Mouse (Mus musculus): ENCODE data around the gene Tpgs1. TPM values are rescaled to one million over a fixed set of nuclear protein-coding genes. Genes with fewer than 3 reads are reported as not detected.

Gene Tpgs1
- polyA plus RNA-seq, 1 experiment from 2014 or later, result 107 TPM

DNA sequence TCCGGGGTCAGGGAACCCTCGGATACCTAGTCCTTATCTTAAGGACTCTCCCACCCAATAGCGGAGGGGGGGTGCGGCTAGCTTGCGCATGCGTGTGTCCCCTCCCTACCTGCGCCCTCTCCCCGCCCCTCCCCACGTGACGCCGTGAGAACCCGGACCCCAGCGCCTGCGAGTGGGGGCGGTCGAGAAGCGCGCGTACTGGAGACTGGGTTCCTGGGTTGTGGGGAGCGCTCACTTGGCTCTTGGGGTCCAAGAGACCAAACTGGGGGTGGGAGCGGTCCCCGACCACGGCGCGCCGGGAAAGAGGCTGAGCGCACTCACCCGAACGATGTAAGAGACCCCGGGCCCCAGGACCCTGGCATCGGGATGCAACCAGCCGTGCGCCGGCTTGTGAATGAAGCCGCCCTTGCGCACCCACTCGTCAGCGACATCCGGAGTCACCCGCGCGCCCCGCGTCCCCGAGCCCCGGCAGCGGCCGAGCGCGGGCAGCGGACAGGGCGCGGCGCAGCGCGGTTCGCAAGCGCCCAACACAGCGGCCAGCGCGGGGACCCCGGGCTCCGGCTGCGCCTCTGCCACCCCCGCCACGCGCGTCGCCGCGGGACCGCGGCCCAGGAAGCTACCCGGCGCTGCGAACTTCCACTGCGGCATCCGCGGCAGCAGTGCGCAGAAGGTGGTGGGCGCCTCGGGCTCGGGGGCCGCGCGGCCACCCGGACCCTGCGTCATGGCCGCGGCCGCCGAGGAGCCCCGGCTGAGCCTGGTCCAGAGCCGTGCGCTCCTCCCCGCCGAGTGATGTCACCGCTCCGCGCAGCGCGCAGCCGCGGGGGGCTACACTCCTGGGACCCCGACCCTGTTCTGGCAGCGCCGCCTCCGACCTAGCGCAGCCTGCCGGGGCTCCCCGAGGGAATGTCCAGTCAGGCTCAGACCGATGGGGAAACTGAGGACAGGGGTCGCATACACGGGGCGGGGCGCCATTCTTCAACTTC is 31.8 kb upstream of the Tpgs1 start, which contains the start of gene Shc2:
TSS of gene Shc2 (minus strand) at position 791 of the 983 bp plus-strand sequence.
- WGBS, result under 1% methylated on average over 74 of the region's 116 CpGs
- no peaks in the 10 kb centered on the region for H3K9me3 ChIP-seq (replicated peaks; ENCODE audit: control insufficient read depth, low read length, poor library complexity, severe bottlenecking)
- ATAC-seq, result peak; percentile 91
- peak within 1 kb of the TSS; percentile 95 for H3K9ac ChIP-seq (ENCODE audit: low read depth, low read length)
- H3K4me3 ChIP-seq (ENCODE audit: low read depth, low read length), result peak within 1 kb of the TSS; percentile 83
- H3K4me1 ChIP-seq (ENCODE audit: control insufficient read depth, insufficient read depth, low read length), result peaks cover 15% of the 10 kb centered on the region
- H3K36me3 ChIP-seq (ENCODE audit: control insufficient read depth, insufficient read depth, low read length), result no peaks in the 10 kb centered on the region
- H3K27me3 ChIP-seq (ENCODE audit: control insufficient read depth, insufficient read depth, low read depth, low read length), result peaks cover 2% of the 10 kb centered on the region; the same call in 1 of the 2 replicates
- peak within 1 kb of the TSS; percentile 93 for H3K27ac ChIP-seq (ENCODE audit: low read length)
- H3K4me2 ChIP-seq (ENCODE audit: low read length), result peak within 1 kb of the TSS; percentile 90

DNA sequence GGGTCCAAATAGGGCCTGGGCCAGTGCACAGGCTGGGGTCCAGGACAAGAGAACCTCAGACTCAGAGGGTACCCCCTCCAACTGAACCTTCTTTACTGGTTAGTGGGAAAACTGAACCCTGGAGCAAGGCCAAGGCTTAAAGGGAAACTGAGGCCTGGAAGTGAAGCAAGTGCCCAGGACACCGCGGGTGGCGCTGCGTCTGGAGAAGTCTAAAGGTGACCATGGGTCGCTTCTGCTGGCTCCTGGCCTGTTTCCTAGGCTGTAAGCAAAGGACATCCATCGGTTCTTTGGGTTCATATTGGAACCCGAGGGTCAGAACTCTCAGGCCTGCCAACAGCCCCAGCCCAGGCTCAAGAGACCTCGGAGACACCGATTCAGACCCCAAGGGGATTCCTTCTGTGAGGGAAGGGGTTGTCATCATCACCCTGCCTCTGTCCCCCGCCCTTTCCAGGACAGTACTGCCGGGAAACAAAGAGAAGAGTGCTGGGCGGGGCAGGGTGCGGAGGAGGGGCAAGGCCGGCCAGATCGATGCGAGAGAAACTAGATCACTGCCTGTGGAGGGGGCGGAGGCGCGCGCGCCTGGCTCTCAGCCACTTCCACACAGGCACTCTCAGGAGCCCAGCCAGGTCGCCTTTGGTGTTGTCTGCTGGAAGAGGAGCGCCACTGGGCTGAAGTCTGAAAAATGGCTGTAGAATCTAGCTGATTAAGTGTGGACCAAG is 30.5 kb upstream of the Tpgs1 start:
- Histone ChIP-seq H3K27ac (ENCODE audit: low read length) (no peak overlapping the region; the same call in 1 of the 2 replicates), H3K4me2 (ENCODE audit: low read length) (peak overlapping the region; percentile 90), H3K27me3 (ENCODE audit: control insufficient read depth, insufficient read depth, low read depth, low read length) (peaks cover 2% of the 10 kb centered on the region; the same call in 1 of the 2 replicates), H3K9ac (ENCODE audit: low read depth, low read length) (peak overlapping the region; percentile 95), H3K9me3 (replicated peaks; ENCODE audit: control insufficient read depth, low read length, poor library complexity, severe bottlenecking) (no peaks in the 10 kb centered on the region), H3K36me3 (ENCODE audit: control insufficient read depth, insufficient read depth, low read length) (no peaks in the 10 kb centered on the region), H3K4me1 (ENCODE audit: control insufficient read depth, insufficient read depth, low read length) (peaks cover 15% of the 10 kb centered on the region), H3K4me3 (ENCODE audit: low read depth, low read length) (no peak overlapping the region)
- ATAC-seq, result no peak
- 4% methylated on average over 23 of the region's 23 CpGs for WGBS

DNA sequence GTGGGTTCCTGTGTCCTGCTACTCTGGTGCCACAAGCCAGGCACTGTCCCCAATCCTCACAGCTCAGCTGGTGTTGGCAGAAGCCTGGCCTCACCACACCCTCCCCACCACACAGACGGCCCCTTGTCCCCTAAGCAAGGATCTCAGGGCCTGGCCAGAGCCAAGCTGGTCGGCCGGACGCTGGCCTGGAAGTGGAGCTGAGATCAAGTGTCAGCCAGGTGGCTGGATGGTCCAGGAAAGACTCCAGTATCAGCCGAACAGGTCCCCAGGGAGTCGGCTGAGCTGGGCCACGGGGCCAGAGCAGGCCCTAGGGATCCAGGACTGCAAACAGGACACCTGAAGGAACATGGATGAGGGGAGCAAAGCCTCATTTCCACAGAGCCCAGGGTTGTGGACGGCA is 23.5 kb upstream of the Tpgs1 start, which contains the start of gene Odf3l2:
TSS of gene Odf3l2 (minus strand) at position 28 of the 400 bp plus-strand sequence.
- ATAC-seq, result no peak
- WGBS, result 77% methylated on average over 8 of the region's 8 CpGs
- Histone ChIP-seq H3K36me3 (ENCODE audit: control insufficient read depth, insufficient read depth, low read length) (no peaks in the 10 kb centered on the region), H3K27me3 (ENCODE audit: control insufficient read depth, insufficient read depth, low read depth, low read length) (no peaks in the 10 kb centered on the region), H3K4me3 (ENCODE audit: low read depth, low read length) (no peak within 1 kb of the TSS), H3K4me1 (ENCODE audit: control insufficient read depth, insufficient read depth, low read length) (no peaks in the 10 kb centered on the region), H3K9ac (ENCODE audit: low read depth, low read length) (no peak within 1 kb of the TSS), H3K4me2 (ENCODE audit: low read length) (no peak within 1 kb of the TSS), H3K9me3 (replicated peaks; ENCODE audit: control insufficient read depth, low read length, poor library complexity, severe bottlenecking) (no peaks in the 10 kb centered on the region), H3K27ac (ENCODE audit: low read length) (no peak within 1 kb of the TSS)

DNA sequence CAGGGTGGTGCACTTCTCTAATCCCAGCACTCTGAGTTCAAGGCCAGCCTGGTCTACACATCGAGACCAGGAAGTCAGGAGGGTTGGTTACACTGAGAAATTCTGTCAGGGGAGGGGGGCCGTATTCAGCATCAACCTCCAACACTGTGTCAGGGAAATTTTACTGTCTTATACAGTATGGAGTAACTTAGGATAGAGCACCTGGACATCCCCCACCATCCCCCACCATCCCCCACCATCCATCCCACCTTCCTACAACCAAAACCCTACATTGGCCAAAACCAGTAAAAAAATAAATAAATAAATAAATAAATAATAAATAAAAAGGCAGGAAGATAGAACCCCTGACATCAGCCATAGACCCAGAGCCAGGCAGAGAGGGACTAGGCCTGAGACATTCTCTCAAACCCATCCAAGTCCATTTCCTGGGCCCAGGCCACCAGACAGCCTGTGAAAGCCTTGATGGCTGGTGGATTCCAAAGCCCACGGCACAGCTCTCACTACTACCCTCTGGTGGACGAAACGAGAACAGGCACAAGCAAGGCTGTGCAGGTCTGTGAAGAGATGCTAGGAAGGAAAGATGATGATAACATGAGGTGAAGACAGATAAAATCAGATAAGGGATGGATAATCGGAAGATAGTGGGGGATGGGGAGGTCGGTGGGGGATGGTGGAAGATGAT is 20.0 kb upstream of the Tpgs1 start:
- WGBS, result 35% methylated on average over 7 of the region's 7 CpGs
- no peaks in the 10 kb centered on the region for H3K27me3 ChIP-seq (ENCODE audit: control insufficient read depth, insufficient read depth, low read depth, low read length)
- no peak overlapping the region for H3K4me2 ChIP-seq (ENCODE audit: low read length)
- no peaks in the 10 kb centered on the region for H3K9me3 ChIP-seq (replicated peaks; ENCODE audit: control insufficient read depth, low read length, poor library complexity, severe bottlenecking)
- no peak overlapping the region for H3K27ac ChIP-seq (ENCODE audit: low read length)
- H3K36me3 ChIP-seq (ENCODE audit: control insufficient read depth, insufficient read depth, low read length), result no peaks in the 10 kb centered on the region
- H3K4me3 ChIP-seq (ENCODE audit: low read depth, low read length), result no peak overlapping the region
- peak; percentile 52; the same call in 1 of the 2 replicates for ATAC-seq
- peaks cover 6% of the 10 kb centered on the region for H3K4me1 ChIP-seq (ENCODE audit: control insufficient read depth, insufficient read depth, low read length)
- H3K9ac ChIP-seq (ENCODE audit: low read depth, low read length), result no peak overlapping the region

DNA sequence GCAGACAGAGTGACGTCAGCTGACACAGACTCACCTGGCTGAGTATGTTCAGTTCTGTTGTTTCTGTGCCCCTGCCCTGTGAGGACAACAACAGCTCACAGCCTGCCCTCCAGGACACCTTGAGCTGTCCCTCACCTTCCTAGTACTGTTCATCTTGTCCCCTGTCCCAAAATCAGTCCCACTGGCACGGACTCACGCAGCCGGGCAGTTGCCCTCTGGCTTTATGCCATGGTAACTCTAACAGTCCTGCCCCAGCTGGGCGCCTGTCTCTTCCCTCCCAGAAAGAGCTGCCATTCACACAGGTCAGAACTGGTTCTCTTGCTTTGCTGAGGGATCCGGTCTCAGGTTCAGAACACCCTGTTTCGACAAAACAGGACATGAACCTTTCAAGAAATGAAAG is 16.4 kb upstream of the Tpgs1 start:
- H3K4me3 ChIP-seq (ENCODE audit: low read depth, low read length), result no peak overlapping the region
- no peaks in the 10 kb centered on the region for H3K9me3 ChIP-seq (replicated peaks; ENCODE audit: control insufficient read depth, low read length, poor library complexity, severe bottlenecking)
- H3K27ac ChIP-seq (ENCODE audit: low read length), result no peak overlapping the region
- H3K4me2 ChIP-seq (ENCODE audit: low read length), result no peak overlapping the region
- no peak for ATAC-seq
- H3K4me1 ChIP-seq (ENCODE audit: control insufficient read depth, insufficient read depth, low read length), result peaks cover 23% of the 10 kb centered on the region
- H3K36me3 ChIP-seq (ENCODE audit: control insufficient read depth, insufficient read depth, low read length), result no peaks in the 10 kb centered on the region
- H3K9ac ChIP-seq (ENCODE audit: low read depth, low read length), result 0 out of 2 replicates have a peak overlapping the region, but pooled peaks have one; percentile 3
- no peaks in the 10 kb centered on the region for H3K27me3 ChIP-seq (ENCODE audit: control insufficient read depth, insufficient read depth, low read depth, low read length)
- WGBS, result 78% methylated on average over 7 of the region's 7 CpGs

GRCm38 (mm10) chr10:79654946-79655395 is 14.2 kb upstream of the Tpgs1 start:
- Histone ChIP-seq H3K4me3 (ENCODE audit: low read depth, low read length) (no peak overlapping the region), H3K9me3 (replicated peaks; ENCODE audit: control insufficient read depth, low read length, poor library complexity, severe bottlenecking) (no peaks in the 10 kb centered on the region), H3K4me2 (ENCODE audit: low read length) (peak overlapping the region; percentile 7), H3K36me3 (ENCODE audit: control insufficient read depth, insufficient read depth, low read length) (no peaks in the 10 kb centered on the region), H3K27ac (ENCODE audit: low read length) (peak overlapping the region; percentile 80), H3K9ac (ENCODE audit: low read depth, low read length) (no peak overlapping the region), H3K4me1 (ENCODE audit: control insufficient read depth, insufficient read depth, low read length) (peaks cover 23% of the 10 kb centered on the region), H3K27me3 (ENCODE audit: control insufficient read depth, insufficient read depth, low read depth, low read length) (no peaks in the 10 kb centered on the region)
- peak; percentile 92 for ATAC-seq
- 5% methylated on average over 1 of the region's 1 CpGs for WGBS

GRCm38 (mm10) chr10:79658829-79659228 is 10.3 kb upstream of the Tpgs1 start:
- Histone ChIP-seq H3K4me1 (ENCODE audit: control insufficient read depth, insufficient read depth, low read length) (peaks cover 21% of the 10 kb centered on the region), H3K36me3 (ENCODE audit: control insufficient read depth, insufficient read depth, low read length) (no peaks in the 10 kb centered on the region), H3K4me2 (ENCODE audit: low read length) (no peak overlapping the region), H3K4me3 (ENCODE audit: low read depth, low read length) (no peak overlapping the region), H3K9me3 (replicated peaks; ENCODE audit: control insufficient read depth, low read length, poor library complexity, severe bottlenecking) (no peaks in the 10 kb centered on the region), H3K27me3 (ENCODE audit: control insufficient read depth, insufficient read depth, low read depth, low read length) (no peaks in the 10 kb centered on the region), H3K9ac (ENCODE audit: low read depth, low read length) (no peak overlapping the region), H3K27ac (ENCODE audit: low read length) (no peak overlapping the region)
- 20% methylated on average over 4 of the region's 4 CpGs for WGBS
- no peak for ATAC-seq

DNA sequence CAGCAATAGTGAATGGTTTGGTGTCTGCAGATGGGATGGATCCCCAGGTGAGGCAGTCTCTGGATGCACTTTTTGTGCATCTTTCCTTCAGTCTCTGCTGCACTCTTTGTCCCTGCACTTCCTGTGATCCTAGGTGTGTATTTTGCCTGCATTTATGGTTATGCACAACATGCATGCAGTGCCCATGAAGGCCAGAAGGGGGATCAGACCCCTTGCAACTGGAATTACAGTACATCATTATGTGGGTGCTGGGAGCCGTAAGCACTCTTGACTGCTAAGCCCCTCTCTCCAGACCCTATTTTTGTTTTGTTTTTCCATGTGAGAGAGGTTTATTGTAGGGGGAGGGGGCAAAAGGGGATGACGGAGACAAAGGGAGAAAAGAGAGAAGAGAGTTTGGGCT is 8.9 kb upstream of the Tpgs1 start:
- no peaks in the 10 kb centered on the region for H3K9me3 ChIP-seq (replicated peaks; ENCODE audit: control insufficient read depth, low read length, poor library complexity, severe bottlenecking)
- no peak overlapping the region for H3K27ac ChIP-seq (ENCODE audit: low read length)
- no peak overlapping the region for H3K4me3 ChIP-seq (ENCODE audit: low read depth, low read length)
- no peaks in the 10 kb centered on the region for H3K36me3 ChIP-seq (ENCODE audit: control insufficient read depth, insufficient read depth, low read length)
- no peaks in the 10 kb centered on the region for H3K27me3 ChIP-seq (ENCODE audit: control insufficient read depth, insufficient read depth, low read depth, low read length)
- H3K4me1 ChIP-seq (ENCODE audit: control insufficient read depth, insufficient read depth, low read length), result peaks cover 7% of the 10 kb centered on the region
- 82% methylated on average over 2 of the region's 2 CpGs for WGBS
- no peak overlapping the region for H3K4me2 ChIP-seq (ENCODE audit: low read length)
- no peak for ATAC-seq
- H3K9ac ChIP-seq (ENCODE audit: low read depth, low read length), result no peak overlapping the region
